Mouse (Mus musculus): ENCODE data around the gene Snip1. TPM values are rescaled to one million over a fixed set of nuclear protein-coding genes. Genes with fewer than 3 reads are reported as not detected.
A peak's percentile ranks its signal among the peaks of the same experiment; 100 is the strongest.

Gene Snip1
- polyA plus RNA-seq (2015; fragmentation: Nextera tagmentation; extraction: Ambion mirVana): 23.2 and 24.8 TPM in 2 replicates

- peaks cover 11% of the 10 kb centered on the region for H3K36me3 ChIP-seq (ENCODE audit: control insufficient read depth, insufficient read depth, low read length)
- peak within 1 kb of the TSS; percentile 90 for H3K4me3 ChIP-seq (ENCODE audit: low read depth, low read length)
- peak; percentile 92 for ATAC-seq
- H3K9me3 ChIP-seq (replicated peaks; ENCODE audit: control insufficient read depth, low read length, poor library complexity, severe bottlenecking): no peaks in the 10 kb centered on the region
- peak within 1 kb of the TSS; percentile 94 for H3K4me2 ChIP-seq (ENCODE audit: low read length)
- WGBS: under 1% methylated on average over 67 of the region's 78 CpGs
- peak within 1 kb of the TSS; percentile 88 for H3K9ac ChIP-seq (ENCODE audit: low read depth, low read length)
- peak within 1 kb of the TSS; percentile 63 for H3K27ac ChIP-seq (ENCODE audit: low read length)
- no peaks in the 10 kb centered on the region for H3K27me3 ChIP-seq (ENCODE audit: control insufficient read depth, insufficient read depth, low read depth, low read length)
- peaks cover 17% of the 10 kb centered on the region for H3K4me1 ChIP-seq (ENCODE audit: control insufficient read depth, insufficient read depth, low read length)
Measured at GRCm38 (mm10) chr4:125066490-125067370, at the start of gene Snip1. TSS of gene Snip1 (plus strand) at chr4:125066672.

- H3K4me1 ChIP-seq (ENCODE audit: control insufficient read depth, insufficient read depth, low read length): no peaks in the 10 kb centered on the region
- no peak for ATAC-seq
- no peaks in the 10 kb centered on the region for H3K27me3 ChIP-seq (ENCODE audit: control insufficient read depth, insufficient read depth, low read depth, low read length)
- H3K9me3 ChIP-seq (replicated peaks; ENCODE audit: control insufficient read depth, low read length, poor library complexity, severe bottlenecking): no peaks in the 10 kb centered on the region
- H3K9ac ChIP-seq (ENCODE audit: low read depth, low read length): no peak overlapping the region
- H3K36me3 ChIP-seq (ENCODE audit: control insufficient read depth, insufficient read depth, low read length): no peaks in the 10 kb centered on the region
- no peak overlapping the region for H3K4me2 ChIP-seq (ENCODE audit: low read length)
- 78% methylated on average over 11 of the region's 11 CpGs for WGBS
- H3K4me3 ChIP-seq (ENCODE audit: low read depth, low read length): no peak overlapping the region
- H3K27ac ChIP-seq (ENCODE audit: low read length): no peak overlapping the region
Measured at GRCm38 (mm10) chr4:125017431-125017830, 49.0 kb upstream of the Snip1 start.

- Histone ChIP-seq H3K4me3 (ENCODE audit: low read depth, low read length) (no peak overlapping the region), H3K27me3 (ENCODE audit: control insufficient read depth, insufficient read depth, low read depth, low read length) (no peaks in the 10 kb centered on the region), H3K4me1 (ENCODE audit: control insufficient read depth, insufficient read depth, low read length) (no peaks in the 10 kb centered on the region), H3K36me3 (ENCODE audit: control insufficient read depth, insufficient read depth, low read length) (no peaks in the 10 kb centered on the region), H3K9ac (ENCODE audit: low read depth, low read length) (no peak overlapping the region), H3K9me3 (replicated peaks; ENCODE audit: control insufficient read depth, low read length, poor library complexity, severe bottlenecking) (no peaks in the 10 kb centered on the region), H3K4me2 (ENCODE audit: low read length) (no peak overlapping the region), H3K27ac (ENCODE audit: low read length) (no peak overlapping the region)
- WGBS: 35% methylated on average over 11 of the region's 11 CpGs
- no peak for ATAC-seq
Measured at GRCm38 (mm10) chr4:125020780-125021538, 45.5 kb upstream of the Snip1 start.

GRCm38 (mm10) chr4:125029891-125030614 is 36.4 kb upstream of the Snip1 start:
- under 1% methylated on average over 50 of the region's 50 CpGs for WGBS
- Histone ChIP-seq H3K36me3 (ENCODE audit: control insufficient read depth, insufficient read depth, low read length) (peaks cover 4% of the 10 kb centered on the region; the same call in 1 of the 2 replicates), H3K9me3 (replicated peaks; ENCODE audit: control insufficient read depth, low read length, poor library complexity, severe bottlenecking) (no peaks in the 10 kb centered on the region), H3K9ac (ENCODE audit: low read depth, low read length) (peak overlapping the region; percentile 85), H3K4me1 (ENCODE audit: control insufficient read depth, insufficient read depth, low read length) (peaks cover 18% of the 10 kb centered on the region), H3K27ac (ENCODE audit: low read length) (peak overlapping the region; percentile 31), H3K4me2 (ENCODE audit: low read length) (peak overlapping the region; percentile 71), H3K4me3 (ENCODE audit: low read depth, low read length) (peak overlapping the region; percentile 91), H3K27me3 (ENCODE audit: control insufficient read depth, insufficient read depth, low read depth, low read length) (no peaks in the 10 kb centered on the region)
- peak; percentile 97 for ATAC-seq

- no peaks in the 10 kb centered on the region for H3K9me3 ChIP-seq (replicated peaks; ENCODE audit: control insufficient read depth, low read length, poor library complexity, severe bottlenecking)
- WGBS: 91% methylated on average over 4 of the region's 4 CpGs
- no peak overlapping the region for H3K9ac ChIP-seq (ENCODE audit: low read depth, low read length)
- H3K4me1 ChIP-seq (ENCODE audit: control insufficient read depth, insufficient read depth, low read length): peaks cover 15% of the 10 kb centered on the region
- H3K4me3 ChIP-seq (ENCODE audit: low read depth, low read length): no peak overlapping the region
- no peak overlapping the region for H3K27ac ChIP-seq (ENCODE audit: low read length)
- H3K36me3 ChIP-seq (ENCODE audit: control insufficient read depth, insufficient read depth, low read length): peaks cover 26% of the 10 kb centered on the region
- H3K27me3 ChIP-seq (ENCODE audit: control insufficient read depth, insufficient read depth, low read depth, low read length): no peaks in the 10 kb centered on the region
- H3K4me2 ChIP-seq (ENCODE audit: low read length): no peak overlapping the region
- ATAC-seq: no peak
Measured at GRCm38 (mm10) chr4:125034341-125034740, 32.1 kb upstream of the Snip1 start.

GRCm38 (mm10) chr4:125044454-125044853 is 22.0 kb upstream of the Snip1 start:
- no peaks in the 10 kb centered on the region for H3K4me1 ChIP-seq (ENCODE audit: control insufficient read depth, insufficient read depth, low read length)
- H3K4me3 ChIP-seq (ENCODE audit: low read depth, low read length): no peak overlapping the region
- WGBS: 91% methylated on average over 7 of the region's 7 CpGs
- H3K4me2 ChIP-seq (ENCODE audit: low read length): no peak overlapping the region
- no peak overlapping the region for H3K27ac ChIP-seq (ENCODE audit: low read length)
- H3K9ac ChIP-seq (ENCODE audit: low read depth, low read length): no peak overlapping the region
- no peaks in the 10 kb centered on the region for H3K27me3 ChIP-seq (ENCODE audit: control insufficient read depth, insufficient read depth, low read depth, low read length)
- peaks cover 66% of the 10 kb centered on the region for H3K36me3 ChIP-seq (ENCODE audit: control insufficient read depth, insufficient read depth, low read length)
- H3K9me3 ChIP-seq (replicated peaks; ENCODE audit: control insufficient read depth, low read length, poor library complexity, severe bottlenecking): no peaks in the 10 kb centered on the region
- ATAC-seq: no peak

- Histone ChIP-seq H3K4me3 (ENCODE audit: low read depth, low read length) (no peak overlapping the region), H3K9ac (ENCODE audit: low read depth, low read length) (no peak overlapping the region), H3K4me2 (ENCODE audit: low read length) (no peak overlapping the region), H3K9me3 (replicated peaks; ENCODE audit: control insufficient read depth, low read length, poor library complexity, severe bottlenecking) (no peaks in the 10 kb centered on the region), H3K27ac (ENCODE audit: low read length) (no peak overlapping the region), H3K27me3 (ENCODE audit: control insufficient read depth, insufficient read depth, low read depth, low read length) (no peaks in the 10 kb centered on the region), H3K36me3 (ENCODE audit: control insufficient read depth, insufficient read depth, low read length) (peaks cover 32% of the 10 kb centered on the region), H3K4me1 (ENCODE audit: control insufficient read depth, insufficient read depth, low read length) (peaks cover 3% of the 10 kb centered on the region; the same call in 1 of the 2 replicates)
- no peak for ATAC-seq
- WGBS: 95% methylated on average over 9 of the region's 9 CpGs
Measured at GRCm38 (mm10) chr4:125055385-125055784, 11.1 kb upstream of the Snip1 start.

- no peak overlapping the region for H3K9ac ChIP-seq (ENCODE audit: low read depth, low read length)
- no peaks in the 10 kb centered on the region for H3K27me3 ChIP-seq (ENCODE audit: control insufficient read depth, insufficient read depth, low read depth, low read length)
- no peaks in the 10 kb centered on the region for H3K9me3 ChIP-seq (replicated peaks; ENCODE audit: control insufficient read depth, low read length, poor library complexity, severe bottlenecking)
- no peak overlapping the region for H3K27ac ChIP-seq (ENCODE audit: low read length)
- no peak for ATAC-seq
- H3K4me3 ChIP-seq (ENCODE audit: low read depth, low read length): no peak overlapping the region
- 91% methylated on average over 4 of the region's 4 CpGs for WGBS
- H3K36me3 ChIP-seq (ENCODE audit: control insufficient read depth, insufficient read depth, low read length): peaks cover 29% of the 10 kb centered on the region
- H3K4me2 ChIP-seq (ENCODE audit: low read length): no peak overlapping the region
- peaks cover 3% of the 10 kb centered on the region; the same call in 1 of the 2 replicates for H3K4me1 ChIP-seq (ENCODE audit: control insufficient read depth, insufficient read depth, low read length)
Measured at GRCm38 (mm10) chr4:125056476-125056875, 10.0 kb upstream of the Snip1 start.

Data from midbrain, embryonic 16.5 days (tissue).